Mouse (Mus musculus) forebrain, postnatal 0 days (tissue): ENCODE measurements at regions not wholly inside any gene's neighbourhood (a gene's known extent, or its start where the extent isn't known, plus 50 kb on each side); places are given as distances from the start of the nearest gene placed in this dataset.

ENCODE experiments used
- ATAC-seq: fragments of 200-750 bp; cut with Nextera tagmentation; 2 replicates; pipeline ENCODE4 v1.8.0; 2017; ENCODE audit warnings: mild to moderate bottlenecking, moderate library complexity
- DNase-seq: peaks from one replicate; pipeline ENCODE4 v3.0.0-alpha.2; 2015
- H3K27ac ChIP-seq: fragments of 300-500 bp; sonication (generic); 2 replicates; pipeline ENCODE4 v1.5.1; 2014; ENCODE audit warnings: low read depth, mild to moderate bottlenecking, antibody characterized with exemption, low read length, moderate library complexity, mixed read lengths
- H3K27me3 ChIP-seq: fragments of 300-500 bp; sonication (generic); 2 replicates; pipeline ENCODE4 v1.6.1; 2014; ENCODE audit warnings: mild to moderate bottlenecking, low read length, mixed read lengths; ENCODE audit not compliant: insufficient read depth
- H3K36me3 ChIP-seq: fragments of 300-500 bp; sonication (generic); 2 replicates; pipeline ENCODE4 v1.6.1; 2014; ENCODE audit warnings: mild to moderate bottlenecking, moderate library complexity; ENCODE audit not compliant: insufficient read depth
- H3K4me1 ChIP-seq: fragments of 300-500 bp; sonication (generic); 2 replicates; pipeline ENCODE4 v1.6.1; 2014; ENCODE audit warnings: antibody characterized with exemption; ENCODE audit not compliant: insufficient read depth
- H3K4me2 ChIP-seq: fragments of 300-500 bp; sonication (generic); 2 replicates; pipeline ENCODE4 v1.6.1; 2014; ENCODE audit warnings: low read depth, mild to moderate bottlenecking, moderate library complexity
- H3K4me3 ChIP-seq: fragments of 300-500 bp; sonication (generic); 2 replicates; pipeline ENCODE4 v1.5.1; 2014; ENCODE audit warnings: low read depth, low read length, mixed read lengths
- H3K9ac ChIP-seq: fragments of 300-500 bp; sonication (generic); 2 replicates; pipeline ENCODE4 v1.6.1; 2014; ENCODE audit warnings: mild to moderate bottlenecking
- H3K9me3 ChIP-seq: fragments of 300-500 bp; sonication (generic); 2 replicates; pipeline ENCODE4 v1.6.1; 2016; ENCODE audit warnings: low read length
- CTCF ChIP-seq: sonication (generic); IDR thresholded peaks from 2 replicates; pipeline ENCODE4 v1.5.1; 2016; ENCODE audit warnings: antibody characterized with exemption, control low read depth, low read depth
- WGBS: fragments of 180-500 bp; shearing (Covaris S2); extraction: QIAGEN DNeasy Blood & Tissue Kit; methylation state at CpG from one replicate; pipeline ENCODE4 v1.1.7; 2014; 5-methylcytosine and 5-hydroxymethylcytosine counted together

DNA sequence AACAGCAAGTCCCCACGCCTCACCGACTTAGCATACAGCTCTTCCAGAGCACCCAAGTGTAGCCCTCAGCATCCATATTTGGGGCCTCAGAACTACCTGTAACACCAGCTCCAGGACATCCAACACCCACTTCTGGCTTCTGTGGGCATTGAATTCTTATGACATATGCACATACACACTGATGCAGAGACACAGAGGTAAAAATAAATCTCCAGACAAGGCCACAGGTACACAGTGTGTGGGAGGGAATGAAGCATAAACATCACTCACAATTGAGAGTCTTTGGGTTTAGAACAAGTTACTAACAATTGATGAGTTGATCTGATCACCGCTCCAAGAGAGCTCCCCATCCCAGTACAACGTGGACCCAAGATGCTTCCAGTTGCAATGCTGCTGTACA lies 154.2 kb upstream of the Srrm4 start:
- WGBS, result 90% methylated on average over 4 of the region's 4 CpGs
- no peak for TF ChIP-seq CTCF
- no peak overlapping the region for H3K4me3 ChIP-seq
- no peak overlapping the region for H3K9ac ChIP-seq
- H3K27me3 ChIP-seq, result no peaks in the 10 kb centered on the region
- no peak for DNase-seq
- no peak overlapping the region for H3K27ac ChIP-seq
- H3K36me3 ChIP-seq, result no peaks in the 10 kb centered on the region
- ATAC-seq, result no peak
- no peak overlapping the region for H3K4me2 ChIP-seq
- no peaks in the 10 kb centered on the region for H3K4me1 ChIP-seq
- H3K9me3 ChIP-seq, result no peaks in the 10 kb centered on the region

GRCm38 (mm10) chr5:116744389-116744788 lies 152.8 kb upstream of the Srrm4 start:
- ATAC-seq (no peak), DNase-seq (peak; percentile 46)
- Histone ChIP-seq H3K9me3 (no peaks in the 10 kb centered on the region), H3K36me3 (no peaks in the 10 kb centered on the region), H3K27me3 (no peaks in the 10 kb centered on the region), H3K4me3 (no peak overlapping the region), H3K4me1 (no peaks in the 10 kb centered on the region), H3K27ac (no peak overlapping the region), H3K9ac (no peak overlapping the region), H3K4me2 (no peak overlapping the region)
- TF ChIP-seq CTCF, result peak; percentile 39
- 32% methylated on average over 10 of the region's 10 CpGs for WGBS

DNA sequence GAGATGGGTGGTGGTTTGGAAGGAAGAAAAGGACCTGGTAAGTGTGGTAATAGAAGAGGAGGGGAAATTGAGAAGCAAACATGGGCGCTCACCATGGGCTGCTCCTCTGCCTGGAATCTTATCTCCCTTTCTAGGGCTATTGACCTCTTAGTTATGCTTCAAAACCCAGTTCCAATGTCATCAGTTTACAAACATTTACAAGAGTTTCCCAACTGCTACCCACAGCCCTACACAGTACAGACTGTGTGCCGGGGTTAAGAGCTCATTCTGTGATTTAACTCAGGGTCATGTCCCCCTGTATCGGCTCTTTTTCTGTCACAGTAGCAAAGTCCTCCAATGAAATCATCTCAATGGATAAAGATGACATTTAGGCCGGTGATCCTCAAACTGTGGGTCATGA lies 144.0 kb upstream of the Srrm4 start:
- Histone ChIP-seq H3K4me3 (no peak overlapping the region), H3K27ac (no peak overlapping the region), H3K9me3 (no peaks in the 10 kb centered on the region), H3K4me2 (no peak overlapping the region), H3K27me3 (no peaks in the 10 kb centered on the region), H3K36me3 (no peaks in the 10 kb centered on the region), H3K9ac (no peak overlapping the region), H3K4me1 (no peaks in the 10 kb centered on the region)
- DNase-seq (no peak), ATAC-seq (no peak)
- no peak for TF ChIP-seq CTCF
- WGBS, result 84% methylated on average over 4 of the region's 4 CpGs

- WGBS, result 93% methylated on average over 3 of the region's 3 CpGs
- H3K36me3 ChIP-seq, result no peaks in the 10 kb centered on the region
Observed at GRCm38 (mm10) chr5:116731509-116731908, 139.9 kb upstream of the Srrm4 start.

DNA sequence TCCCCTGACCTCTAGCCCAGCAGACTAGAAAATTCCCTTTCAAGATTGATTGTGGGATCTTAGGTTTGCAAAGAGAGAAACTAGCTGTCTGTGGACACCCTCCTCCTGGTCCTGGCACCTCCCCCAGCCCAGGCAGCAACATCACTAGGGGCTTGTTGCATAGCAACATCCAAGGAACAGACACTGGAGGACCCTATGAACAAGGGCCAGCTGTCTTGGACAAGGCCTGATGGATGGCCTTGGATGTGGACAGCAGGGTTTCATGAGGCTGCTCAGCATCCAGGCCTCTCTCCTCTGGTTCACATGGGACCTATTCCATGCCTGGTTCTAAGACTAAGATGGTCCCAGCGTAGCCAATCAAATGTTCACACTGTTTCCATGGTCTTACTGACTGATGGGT lies 127.6 kb upstream of the Srrm4 start:
- ATAC-seq (no peak), DNase-seq (no peak)
- Histone ChIP-seq H3K4me1 (no peaks in the 10 kb centered on the region), H3K9ac (no peak overlapping the region), H3K27ac (no peak overlapping the region), H3K9me3 (no peaks in the 10 kb centered on the region), H3K4me3 (no peak overlapping the region), H3K36me3 (no peaks in the 10 kb centered on the region), H3K4me2 (no peak overlapping the region), H3K27me3 (no peaks in the 10 kb centered on the region)
- 83% methylated on average over 1 of the region's 1 CpGs for WGBS
- no peak for TF ChIP-seq CTCF

More at GRCm38 (mm10) chr5:116731509-116731908, 139.9 kb upstream of the Srrm4 start:
- Histone ChIP-seq H3K9me3 (no peaks in the 10 kb centered on the region), H3K4me3 (no peak overlapping the region), H3K4me1 (no peaks in the 10 kb centered on the region), H3K27ac (no peak overlapping the region), H3K9ac (no peak overlapping the region), H3K4me2 (no peak overlapping the region), H3K27me3 (no peaks in the 10 kb centered on the region)
- TF ChIP-seq CTCF, result peak; percentile 26
- DNase-seq (no peak), ATAC-seq (no peak)

GRCm38 (mm10) chr5:116714256-116714655 lies 122.6 kb upstream of the Srrm4 start:
- DNase-seq (no peak), ATAC-seq (no peak)
- no peak overlapping the region for H3K9ac ChIP-seq
- H3K27me3 ChIP-seq, result no peaks in the 10 kb centered on the region
- H3K36me3 ChIP-seq, result no peaks in the 10 kb centered on the region
- H3K9me3 ChIP-seq, result no peaks in the 10 kb centered on the region
- no peaks in the 10 kb centered on the region for H3K4me1 ChIP-seq
- H3K4me3 ChIP-seq, result no peak overlapping the region
- H3K4me2 ChIP-seq, result no peak overlapping the region
- TF ChIP-seq CTCF, result no peak
- no peak overlapping the region for H3K27ac ChIP-seq
- WGBS, result 31% methylated on average over 7 of the region's 7 CpGs

DNA sequence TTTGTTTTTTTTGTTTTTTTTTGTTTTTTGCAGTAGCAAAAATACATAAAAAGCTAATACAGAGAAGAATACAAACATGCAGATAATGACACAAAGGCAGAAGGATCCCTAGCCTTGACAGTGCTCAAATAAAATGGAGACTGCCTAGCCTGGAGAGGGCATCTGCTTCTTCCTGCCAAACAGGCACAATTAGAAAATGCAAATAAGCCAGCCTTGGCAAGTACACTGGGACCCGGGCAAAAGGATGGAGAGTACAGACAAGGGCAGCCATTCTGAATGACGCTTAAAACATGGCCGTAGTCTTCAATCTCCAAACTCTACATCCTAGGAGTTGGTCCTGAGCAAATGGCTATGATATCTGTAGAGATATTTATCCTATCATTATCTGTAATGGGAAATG lies 120.4 kb upstream of the Srrm4 start:
- H3K9ac ChIP-seq, result no peak overlapping the region
- DNase-seq (no peak), ATAC-seq (no peak)
- no peak overlapping the region for H3K4me3 ChIP-seq
- TF ChIP-seq CTCF, result no peak
- no peaks in the 10 kb centered on the region for H3K9me3 ChIP-seq
- H3K4me1 ChIP-seq, result no peaks in the 10 kb centered on the region
- H3K27ac ChIP-seq, result no peak overlapping the region
- no peak overlapping the region for H3K4me2 ChIP-seq
- WGBS, result 29% methylated on average over 3 of the region's 3 CpGs
- H3K36me3 ChIP-seq, result no peaks in the 10 kb centered on the region
- H3K27me3 ChIP-seq, result no peaks in the 10 kb centered on the region

DNA sequence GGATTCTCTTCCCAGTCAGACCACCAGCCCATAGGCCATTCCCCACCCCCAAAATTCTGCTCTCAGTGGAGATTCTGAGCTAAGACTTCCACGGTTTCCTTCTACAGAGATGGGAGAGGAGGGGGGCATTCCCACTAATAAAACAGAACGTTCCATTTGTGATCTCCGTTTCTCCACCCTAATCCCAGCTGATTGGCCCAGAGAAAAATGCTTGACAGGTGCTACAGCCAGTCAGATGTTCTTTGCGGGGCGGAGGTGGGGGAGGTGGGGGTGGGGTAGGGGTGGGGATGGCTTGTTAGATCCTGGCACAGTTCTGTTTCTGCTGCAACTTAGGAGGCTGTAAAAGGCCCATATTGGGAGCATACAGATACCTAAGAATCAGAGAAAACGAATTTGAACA lies 116.9 kb upstream of the Srrm4 start:
- Histone ChIP-seq H3K4me1 (no peaks in the 10 kb centered on the region), H3K36me3 (no peaks in the 10 kb centered on the region), H3K9me3 (no peaks in the 10 kb centered on the region), H3K9ac (no peak overlapping the region), H3K27me3 (no peaks in the 10 kb centered on the region), H3K4me3 (no peak overlapping the region), H3K27ac (no peak overlapping the region), H3K4me2 (no peak overlapping the region)
- ATAC-seq (peak; percentile 61; the same call in 1 of the 2 replicates), DNase-seq (no peak)
- no peak for TF ChIP-seq CTCF
- WGBS, result 29% methylated on average over 6 of the region's 6 CpGs
